Mouse (Mus musculus) left cerebral cortex, adult 11 months (tissue): Measurements from ENCODE around the gene Grb10.

Experiments
- DNase-seq: peaks from one replicate; pipeline ENCODE4 v3.0.0; 2022; ENCODE audit warnings: low spot score

Gene Grb10

GRCm38 (mm10) chr11:11944814-11945213 is 93.7 kb downstream of the Grb10 start:
- DNase-seq = no peak

- no peak for DNase-seq
These were observed 94.5 kb downstream of the Grb10 start for GRCm38 (mm10) chr11:11944082-11944349.

- DNase-seq = no peak
These were observed 95.0 kb downstream of the Grb10 start for GRCm38 (mm10) chr11:11943240-11944081.

- no peak for DNase-seq
These were observed 95.9 kb downstream of the Grb10 start for GRCm38 (mm10) chr11:11942320-11943217.

- DNase-seq = no peak
These were observed 97.4 kb downstream of the Grb10 start for GRCm38 (mm10) chr11:11940833-11941681.

- no peak for DNase-seq
These were observed 98.9 kb downstream of the Grb10 start for GRCm38 (mm10) chr11:11939611-11940010.

- no peak for DNase-seq
These were observed 99.9 kb downstream of the Grb10 start for GRCm38 (mm10) chr11:11938591-11938990.

GRCm38 (mm10) chr11:11937340-11938030 is 101.0 kb downstream of the Grb10 start:
- no peak for DNase-seq

GRCm38 (mm10) chr11:11934808-11935207 is 103.7 kb downstream of the Grb10 start:
- DNase-seq = no peak

GRCm38 (mm10) chr11:11932102-11932789 is 106.2 kb downstream of the Grb10 start:
- DNase-seq = peak; percentile 40

- no peak for DNase-seq
These were observed 106.8 kb downstream of the Grb10 start for GRCm38 (mm10) chr11:11931688-11932087.

- DNase-seq = no peak
These were observed 108.0 kb downstream of the Grb10 start for GRCm38 (mm10) chr11:11930527-11930926.

- DNase-seq = no peak
These were observed 109.4 kb downstream of the Grb10 start for GRCm38 (mm10) chr11:11929059-11929458.

- DNase-seq = no peak
These were observed 109.9 kb downstream of the Grb10 start for GRCm38 (mm10) chr11:11928586-11928985.

- DNase-seq = no peak
These were observed 114.6 kb downstream of the Grb10 start for GRCm38 (mm10) chr11:11923900-11924299.

GRCm38 (mm10) chr11:11923345-11923744 is 115.1 kb downstream of the Grb10 start:
- DNase-seq = no peak

GRCm38 (mm10) chr11:11922106-11922505 is 116.4 kb downstream of the Grb10 start:
- DNase-seq = no peak

GRCm38 (mm10) chr11:11907703-11908413 is 130.6 kb downstream of the Grb10 start:
- no peak for DNase-seq

- DNase-seq = no peak
These were observed 133.0 kb downstream of the Grb10 start for GRCm38 (mm10) chr11:11905518-11905917.

GRCm38 (mm10) chr11:11904995-11905394 is 133.5 kb downstream of the Grb10 start:
- DNase-seq = no peak
